Mouse (Mus musculus): ENCODE data around the gene Gm3435.
"Not testable (repeated sequence)": the region's sequence is repeated elsewhere in the genome, so short reads cannot be mapped to it uniquely, and the experiment has no call there.

- TF ChIP-seq CTCF (IDR thresholded peaks at IDR 0.05; ENCODE audit: control insufficient read depth, insufficient read depth, insufficient read length); MAX (IDR thresholded peaks at IDR 0.05); USF1 (IDR thresholded peaks at IDR 0.05; ENCODE audit: low read depth); MYOG (IDR thresholded peaks at IDR 0.05; ENCODE audit: control insufficient read depth, extremely low read depth, insufficient read length); MYOD1 (IDR thresholded peaks at IDR 0.05; ENCODE audit: control insufficient read depth, insufficient read length, low read depth); CEBPB (IDR thresholded peaks at IDR 0.05; ENCODE audit: low read depth): not testable (repeated sequence)
Observed at GRCm38 (mm10) chr17:15025513-15025912, 15.5 kb downstream of the Gm3435 start.

All from C2C12 (cell line).